Mouse (Mus musculus): ENCODE measurements around the gene Rbm17.

DNA sequence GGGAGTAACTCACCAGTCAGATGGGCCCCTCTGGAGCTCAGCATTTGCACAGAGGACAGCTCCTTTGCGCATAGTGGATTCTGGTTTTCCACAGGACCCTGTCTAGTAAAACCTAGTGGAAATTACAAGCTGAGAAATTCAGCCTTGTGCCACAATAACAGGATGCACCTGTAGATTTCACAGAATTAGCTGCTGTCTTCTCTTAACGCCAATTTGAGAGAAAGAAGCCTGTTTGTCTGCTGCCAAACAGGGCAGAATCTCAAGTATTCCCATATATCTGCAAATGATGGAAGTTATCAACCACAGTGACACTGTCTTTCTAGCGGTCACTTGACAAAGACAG lies 32.2 kb upstream of the Rbm17 start:
- TF ChIP-seq CTCF (IDR thresholded peaks at IDR 0.05; ENCODE audit: borderline replicate concordance, extremely low read depth, insufficient read depth, insufficient read length), result no peak
- TF ChIP-seq POLR2A (IDR thresholded peaks at IDR 0.05; ENCODE audit: borderline replicate concordance, extremely low read depth, insufficient read depth, insufficient read length, poor library complexity, severe bottlenecking), result no peak

Data from brain, embryonic 14.5 days (tissue).